Comparison of ENCODE assay signal across 18 mouse cellular contexts in genomic region chr12:41716946-41717345, GRCm38 (mm10).
"Had no signal": no experiment of that assay in that cellular context is flagged by ENCODE, and none has a peak within 500 bp of the region (broad histone marks: within the 10 kb centered on the region; RNA-seq: fewer than 3 reads in every experiment).

No protein-coding gene starts in this region.

- H3K4me2 ChIP-seq: lung, embryonic 14.5 days; midbrain, embryonic 12.5 days; neural tube, embryonic 13.5 days; neural tube, embryonic 15.5 days had no signal

- H3K27me3 ChIP-seq: midbrain, embryonic 12.5 days; neural tube, embryonic 13.5 days; neural tube, embryonic 15.5 days had no signal

- DNase-seq: lung, adult 18-20 months; lung, embryonic 14.5 days; lung, postnatal 10 days; lung, postnatal 4 days; midbrain, embryonic 14.5 days; retina, postnatal 1 day; right cerebral cortex, adult 18-20 months; right cerebral cortex, postnatal 25 days; right cerebral cortex, postnatal 4 days; spleen, adult 18-20 months; thymus, adult 18-20 months; thymus, postnatal 14 days; thymus, postnatal 36 days had no signal

- H3K27ac ChIP-seq: midbrain, embryonic 10.5 days; midbrain, embryonic 12.5 days; neural tube, embryonic 13.5 days; neural tube, embryonic 15.5 days had no signal

- ATAC-seq: midbrain, embryonic 16.5 days had no signal

- H3K9me3 ChIP-seq: neural tube, embryonic 15.5 days had no signal

- H3K36me3 ChIP-seq: midbrain, embryonic 10.5 days; midbrain, embryonic 12.5 days; neural tube, embryonic 13.5 days; neural tube, embryonic 15.5 days had no signal

- H3K4me1 ChIP-seq: midbrain, embryonic 10.5 days; midbrain, embryonic 12.5 days; neural tube, embryonic 13.5 days; neural tube, embryonic 15.5 days had no signal

- H3K4me3 ChIP-seq: midbrain, embryonic 10.5 days; midbrain, embryonic 12.5 days; neural tube, embryonic 13.5 days; neural tube, embryonic 15.5 days had no signal

- H3K9ac ChIP-seq: lung, embryonic 14.5 days; midbrain, embryonic 12.5 days; neural tube, embryonic 13.5 days; neural tube, embryonic 15.5 days had no signal
